Mouse (Mus musculus) hematopoietic stem cell, adult 5-6 weeks (primary cell): ENCODE data around the gene Gm3183. TPM values are rescaled to one million over a fixed set of nuclear protein-coding genes. Genes with fewer than 3 reads are reported as not detected.
"Not testable (repeated sequence)": the region's sequence is repeated elsewhere in the genome, so short reads cannot be mapped to it uniquely, and the experiment has no call there.

Source experiments
- ATAC-seq, 2 experiments: fragments of 125-278 bp in 1 of 2; replicated peaks in 1 of 2; 2 replicates each; pipeline ENCODE4 v1.8.0; 2016 to 2017; ENCODE audit warnings: inconsistent platforms in 2 of 2, mild to moderate bottlenecking in 2 of 2, moderate number of reproducible peaks in 2 of 2, low read depth in 1 of 2, moderate TSS enrichment in 1 of 2; ENCODE audit not compliant: low FRiP score in 2 of 2, poor library complexity in 2 of 2, severe bottlenecking in 2 of 2, insufficient read depth in 1 of 2, low TSS enrichment in 1 of 2
- total RNA-seq: library from RNA; stranded (forward); fragments of 172-1452, 232-1000 nt; gene quantifications from 2 replicates; pipeline ENCODE4 v1.2.3, GENCODE M21; 2017

The Gm3183 gene
- not detected in 2 replicates for total RNA-seq

DNA sequence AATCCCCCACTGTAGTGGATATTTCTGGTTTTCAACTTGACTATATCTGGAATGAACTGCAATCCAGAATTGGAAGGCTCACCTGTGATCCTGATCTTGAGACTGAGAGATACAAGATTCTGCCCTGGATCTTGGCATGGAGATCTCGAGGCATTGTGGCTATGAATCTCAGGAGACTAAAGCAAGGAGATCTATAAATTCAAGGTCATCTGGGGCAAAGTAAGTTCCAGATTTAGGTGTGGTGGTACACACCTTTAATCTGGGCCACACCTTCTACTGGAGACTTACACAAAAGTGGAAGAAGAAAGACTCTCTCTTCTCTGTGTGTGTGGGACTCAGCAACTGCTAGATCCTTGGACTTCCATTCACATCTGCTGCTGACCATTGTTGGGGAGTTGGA, at the start of gene Gm3183:
Gene Gm3183, plus strand, starts transcription at position 301 of the 400 bp plus-strand sequence.
- ATAC-seq, result not testable (repeated sequence)

Other genes starting within 250 kb of the Gm3183 start
- gene Gm3147, start 249.1 kb upstream of the Gm3183 start, total RNA-seq, result not detected in 2 replicates
- gene Gm6509, start 241.5 kb upstream of the Gm3183 start, total RNA-seq, result not detected in 2 replicates
- gene Gm6205, start 217.1 kb upstream of the Gm3183 start, total RNA-seq, result not detected in 2 replicates
- gene Gm6367, start 123.2 kb downstream of the Gm3183 start, total RNA-seq, result not detected in 2 replicates
- not detected in 2 replicates for gene Gm7942, start 241.5 kb downstream of the Gm3183 start, total RNA-seq